Mouse (Mus musculus): ENCODE measurements around the gene Sppl2c.

Gene Sppl2c

GRCm38 (mm10) chr11:104186135-104186836 lies at the start of gene Sppl2c:
Gene Sppl2c (plus strand): TSS chr11:104186327.
- DNase-seq (ENCODE audit: low read depth, low spot score), result no peak

GRCm38 (mm10) chr11:104138976-104139375 lies 47.2 kb upstream of the Sppl2c start:
- no peak for DNase-seq (ENCODE audit: low read depth, low spot score)

GRCm38 (mm10) chr11:104144930-104145329 lies 41.2 kb upstream of the Sppl2c start:
- no peak for DNase-seq (ENCODE audit: low read depth, low spot score)

- no peak for DNase-seq (ENCODE audit: low read depth, low spot score)
Observed at GRCm38 (mm10) chr11:104148787-104149186, 37.3 kb upstream of the Sppl2c start.

- DNase-seq (ENCODE audit: low read depth, low spot score), result no peak
Observed at GRCm38 (mm10) chr11:104150911-104151310, 35.2 kb upstream of the Sppl2c start.

GRCm38 (mm10) chr11:104154332-104154731 lies 31.8 kb upstream of the Sppl2c start:
- no peak for DNase-seq (ENCODE audit: low read depth, low spot score)

GRCm38 (mm10) chr11:104154820-104155635 lies 31.1 kb upstream of the Sppl2c start:
- no peak for DNase-seq (ENCODE audit: low read depth, low spot score)

GRCm38 (mm10) chr11:104155899-104156298 lies 30.2 kb upstream of the Sppl2c start:
- no peak for DNase-seq (ENCODE audit: low read depth, low spot score)

- DNase-seq (ENCODE audit: low read depth, low spot score), result no peak
Observed at GRCm38 (mm10) chr11:104156391-104156790, 29.7 kb upstream of the Sppl2c start.

GRCm38 (mm10) chr11:104157603-104158259 lies 28.4 kb upstream of the Sppl2c start:
- DNase-seq (ENCODE audit: low read depth, low spot score), result peak; percentile 87

GRCm38 (mm10) chr11:104158260-104158907 lies 27.7 kb upstream of the Sppl2c start:
- peak; percentile 42 for DNase-seq (ENCODE audit: low read depth, low spot score)

- no peak for DNase-seq (ENCODE audit: low read depth, low spot score)
Observed at GRCm38 (mm10) chr11:104159769-104160272, 26.3 kb upstream of the Sppl2c start.

GRCm38 (mm10) chr11:104161153-104161552 lies 25.0 kb upstream of the Sppl2c start:
- DNase-seq (ENCODE audit: low read depth, low spot score), result no peak

GRCm38 (mm10) chr11:104164257-104164656 lies 21.9 kb upstream of the Sppl2c start:
- DNase-seq (ENCODE audit: low read depth, low spot score), result no peak

GRCm38 (mm10) chr11:104171281-104171781 lies 14.8 kb upstream of the Sppl2c start:
- peak; percentile 71 for DNase-seq (ENCODE audit: low read depth, low spot score)

GRCm38 (mm10) chr11:104178893-104179292 lies 7.2 kb upstream of the Sppl2c start:
- DNase-seq (ENCODE audit: low read depth, low spot score), result peak; percentile 55

GRCm38 (mm10) chr11:104179804-104180203 lies 6.3 kb upstream of the Sppl2c start:
- DNase-seq (ENCODE audit: low read depth, low spot score), result no peak

- no peak for DNase-seq (ENCODE audit: low read depth, low spot score)
Observed at GRCm38 (mm10) chr11:104182141-104182540, 4.0 kb upstream of the Sppl2c start.

GRCm38 (mm10) chr11:104186837-104187150 lies 667 bp downstream of the Sppl2c start:
- DNase-seq (ENCODE audit: low read depth, low spot score), result no peak

GRCm38 (mm10) chr11:104187766-104188165 lies 1.6 kb downstream of the Sppl2c start:
- no peak for DNase-seq (ENCODE audit: low read depth, low spot score)

- no peak for DNase-seq (ENCODE audit: low read depth, low spot score)
Observed at GRCm38 (mm10) chr11:104190008-104190407, 3.9 kb downstream of the Sppl2c start.

GRCm38 (mm10) chr11:104195382-104195781 lies 9.3 kb downstream of the Sppl2c start:
- DNase-seq (ENCODE audit: low read depth, low spot score), result no peak
